Mouse (Mus musculus): Measurements from ENCODE around the gene Ablim1.

DNA sequence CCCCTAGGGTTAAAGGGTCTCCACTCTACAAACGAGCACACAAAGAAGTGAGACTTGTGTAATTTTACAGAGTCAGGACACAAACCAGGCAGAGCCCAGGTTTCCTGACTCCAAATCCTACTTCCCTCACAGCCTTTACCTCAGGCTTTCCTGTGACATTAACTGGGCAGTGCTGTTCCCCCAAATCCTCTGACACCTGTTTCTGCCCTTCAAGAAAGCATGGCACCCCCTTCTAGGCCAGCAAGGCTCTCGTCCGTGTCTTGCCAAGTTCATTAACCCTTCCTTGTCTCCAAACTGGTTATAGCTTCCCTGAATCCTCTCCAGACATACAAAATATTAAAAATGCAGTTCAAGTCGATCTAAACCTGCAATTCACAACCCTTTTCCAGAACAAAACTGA lies 304.7 kb downstream of the Ablim1 start:
- TF ChIP-seq MAX (IDR thresholded peaks at IDR 0.05) (no peak), CTCF (IDR thresholded peaks at IDR 0.05; ENCODE audit: control insufficient read depth, insufficient read depth, insufficient read length) (no peak)

All from C2C12 (cell line).